Mouse (Mus musculus): ENCODE data around the gene Ddx1.

DNA sequence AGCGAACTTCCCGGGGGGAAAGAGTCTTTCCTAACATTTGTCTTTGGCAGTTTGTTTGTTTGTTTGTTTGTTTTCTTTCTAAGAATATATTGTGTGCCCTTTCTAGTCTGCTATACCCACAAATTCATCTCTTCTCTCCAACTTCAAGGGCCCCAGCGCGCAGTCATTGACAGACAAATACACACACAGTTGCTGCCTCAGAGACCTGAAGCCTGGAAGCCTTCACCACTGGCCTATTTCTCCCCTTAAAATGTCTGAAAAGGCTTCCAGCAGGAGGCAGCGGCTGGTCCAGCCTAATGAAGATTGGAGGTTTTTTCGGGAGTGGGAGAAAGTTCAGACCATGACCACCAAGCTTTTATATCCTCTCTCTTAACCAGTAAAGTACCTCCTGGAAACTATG, 67.3 kb downstream of the Ddx1 start:
- TF ChIP-seq MAX (IDR thresholded peaks at IDR 0.05) (no peak), CEBPB (IDR thresholded peaks at IDR 0.05; ENCODE audit: low read depth) (no peak), CTCF (IDR thresholded peaks at IDR 0.05; ENCODE audit: control insufficient read depth, insufficient read depth, insufficient read length) (no peak), MYOD1 (IDR thresholded peaks at IDR 0.05; ENCODE audit: control insufficient read depth, insufficient read length, low read depth) (no peak), USF1 (IDR thresholded peaks at IDR 0.05; ENCODE audit: low read depth) (no peak), FOSL1 (IDR thresholded peaks at IDR 0.05; ENCODE audit: insufficient read depth, low read length, poor library complexity, severe bottlenecking) (no peak), MYOG (IDR thresholded peaks at IDR 0.05; ENCODE audit: control insufficient read depth, extremely low read depth, insufficient read length) (no peak)

All from C2C12 (cell line).